Mouse (Mus musculus): ENCODE data around the gene Crlf1.

Crlf1 gene

GRCm38 (mm10) chr8:70551558-70552161 is 58.7 kb downstream of the Crlf1 start:
- DNase-seq (ENCODE audit: low spot score in 2 of 2): no peak

DNA sequence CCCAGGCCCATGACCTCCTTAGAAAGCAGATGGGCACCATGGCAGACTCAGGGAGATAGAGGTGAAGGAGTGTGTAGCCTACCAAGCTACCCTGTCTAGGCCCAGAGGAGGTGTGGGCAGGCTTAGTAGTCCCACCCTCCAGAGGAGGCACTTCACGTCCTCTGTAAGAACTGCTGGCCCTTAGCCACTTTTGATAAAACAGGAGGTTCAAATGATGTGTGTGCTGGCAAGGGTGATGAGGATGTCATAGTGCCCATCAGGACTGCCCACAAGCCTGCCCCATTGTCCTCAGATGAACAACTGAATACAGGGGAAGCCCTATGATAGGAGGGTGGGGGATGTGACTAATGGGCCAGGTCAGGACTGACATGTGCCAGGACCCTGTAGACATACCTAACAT is 59.9 kb downstream of the Crlf1 start:
- no peak for DNase-seq (ENCODE audit: low spot score in 2 of 2)

All from urinary bladder, postnatal 4 days (tissue).